Mouse (Mus musculus) adrenal gland, adult 2 months (tissue): ENCODE data around the gene Gm10778. TPM values are rescaled to one million over a fixed set of nuclear protein-coding genes. Genes with fewer than 3 reads are reported as not detected.

Experiments
- polyA plus RNA-seq: library from polyadenylated mRNA; depleted of rRNA; stranded (reverse); fragments of >200 nt; gene quantifications from 2 replicates; pipeline ENCODE4 v1.2.3, GENCODE M21; 2012; rRNA removed
- total RNA-seq, 2 experiments: library from RNA; stranded (reverse); gene quantifications; 2 replicates each; pipeline ENCODE4 v1.2.3; 2021

The Gm10778 gene
- total and polyA plus RNA-seq, 3 experiments = 0.11 to 3.1 (median 2.1) TPM

Other genes with a start within 250 kb of the Gm10778 start
- 100 to 1,000 TPM in 1 of 2 experiments, 10 to 100 TPM in 1; 80.8 to 126 TPM for gene Nfic, start 193.4 kb upstream of the Gm10778 start, total RNA-seq
- 142 and 171 TPM in 2 replicates for gene Nfic, start 193.4 kb upstream of the Gm10778 start, polyA plus RNA-seq
- under 1 TPM; 0.55 to 0.78 TPM for gene Celf5, start 166.3 kb upstream of the Gm10778 start, total RNA-seq
- gene Celf5, start 166.3 kb upstream of the Gm10778 start, polyA plus RNA-seq = 1.4 and 2.2 TPM in 2 replicates
- 100 to 1,000 TPM; 111 to 123 TPM for gene Ncln, start 152.7 kb upstream of the Gm10778 start, total RNA-seq
- 562 and 856 TPM in 2 replicates for gene Ncln, start 152.7 kb upstream of the Gm10778 start, polyA plus RNA-seq
- 1 to 10 TPM in 1 of 2 experiments, under 1 TPM in 1; 0.98 to 1.6 TPM for gene S1pr4, start 148.9 kb upstream of the Gm10778 start, total RNA-seq
- 3.5 and 3.6 TPM in 2 replicates for gene S1pr4, start 148.9 kb upstream of the Gm10778 start, polyA plus RNA-seq
- 1 to 10 TPM; 1.1 to 2.2 TPM for gene Gna15, start 124.8 kb upstream of the Gm10778 start, total RNA-seq
- gene Gna15, start 124.8 kb upstream of the Gm10778 start, polyA plus RNA-seq = 1.4 and 1.9 TPM in 2 replicates
- gene Gna11, start 103.9 kb upstream of the Gm10778 start, total RNA-seq = 10 to 100 TPM; 76.6 to 86.0 TPM
- gene Gna11, start 103.9 kb upstream of the Gm10778 start, polyA plus RNA-seq = 122 and 124 TPM in 2 replicates
- gene Aes, start 89.6 kb upstream of the Gm10778 start, total RNA-seq = 1,000 to 10,000 TPM; 1,028 to 1,195 TPM
- gene Aes, start 89.6 kb upstream of the Gm10778 start, polyA plus RNA-seq = 3,784 and 4,442 TPM in 2 replicates
- 10 to 100 TPM; 50.4 to 51.0 TPM for gene Tle2, start 74.5 kb upstream of the Gm10778 start, total RNA-seq
- gene Tle2, start 74.5 kb upstream of the Gm10778 start, polyA plus RNA-seq = 417 and 691 TPM in 2 replicates
- gene Tle6, start 48.0 kb upstream of the Gm10778 start, total RNA-seq = 10 to 100 TPM; 24.0 to 59.6 TPM
- 49.5 and 90.8 TPM in 2 replicates for gene Tle6, start 48.0 kb upstream of the Gm10778 start, polyA plus RNA-seq
- 1 to 10 TPM; 1.1 to 2.3 TPM for gene BC025920, start 42.8 kb upstream of the Gm10778 start, total RNA-seq
- 0.26 and 0.59 TPM in 2 replicates for gene BC025920, start 42.8 kb upstream of the Gm10778 start, polyA plus RNA-seq
- 10 to 100 TPM; 16.0 to 18.3 TPM for gene Sirt6, start 21.3 kb upstream of the Gm10778 start, total RNA-seq
- gene Sirt6, start 21.3 kb upstream of the Gm10778 start, polyA plus RNA-seq = 52.3 and 59.9 TPM in 2 replicates
- 10 to 100 TPM; 20.0 to 23.7 TPM for gene Ankrd24, start 20.5 kb upstream of the Gm10778 start, total RNA-seq
- 91.0 and 112 TPM in 2 replicates for gene Ankrd24, start 20.5 kb upstream of the Gm10778 start, polyA plus RNA-seq
- 1 to 10 TPM; 5.4 to 6.8 TPM for gene Zfp433, start 55.8 kb downstream of the Gm10778 start, total RNA-seq
- gene Zfp433, start 55.8 kb downstream of the Gm10778 start, polyA plus RNA-seq = not detected in 2 replicates
- 1 to 10 TPM; 1.3 to 2.9 TPM for gene Gm3055, start 122.1 kb downstream of the Gm10778 start, total RNA-seq
- 0.02 and 0.04 TPM in 2 replicates for gene Gm3055, start 122.1 kb downstream of the Gm10778 start, polyA plus RNA-seq
- gene Gm4767, start 163.1 kb downstream of the Gm10778 start, total RNA-seq = 1 to 10 TPM in 1 of 2 experiments, under 1 TPM in 1; 0.72 to 2.7 TPM
- not detected in 2 replicates for gene Gm4767, start 163.1 kb downstream of the Gm10778 start, polyA plus RNA-seq
- gene Gm32687, start 214.9 kb downstream of the Gm10778 start, total RNA-seq = 1 to 10 TPM; 1.0 to 1.7 TPM
- 0.07 and 0.10 TPM in 2 replicates for gene Gm32687, start 214.9 kb downstream of the Gm10778 start, polyA plus RNA-seq